Mouse (Mus musculus): ENCODE measurements around the gene Tmeff1.

DNA sequence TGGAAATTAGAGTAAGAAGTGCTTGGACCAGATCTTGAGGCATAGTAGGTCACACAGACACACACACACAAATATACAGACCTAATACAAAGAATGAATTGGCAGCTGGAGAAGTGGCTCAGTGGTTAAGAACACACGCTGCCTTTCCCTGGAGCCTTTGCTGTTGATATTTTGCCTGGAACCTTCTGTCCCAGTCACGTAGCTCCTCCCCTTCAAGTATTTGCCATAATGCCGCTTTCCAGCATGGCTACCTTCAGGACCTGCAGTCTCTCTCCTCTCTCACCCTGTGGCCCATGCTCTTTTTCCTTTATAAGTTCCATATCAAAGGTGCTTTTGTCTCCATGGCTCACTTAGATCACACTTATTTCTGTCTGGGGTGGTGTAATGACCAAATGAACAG lies 6.4 kb downstream of the Tmeff1 start:
- TF ChIP-seq CTCF (IDR thresholded peaks at IDR 0.05; ENCODE audit: control insufficient read depth, insufficient read depth, low read length) (no peak), POLR2A (IDR thresholded peaks at IDR 0.05; ENCODE audit: borderline replicate concordance, control insufficient read depth, low read depth, low read length) (no peak)
